Mouse (Mus musculus): ENCODE data around the gene Crtam. TPM values are rescaled to one million over a fixed set of nuclear protein-coding genes. Genes with fewer than 3 reads are reported as not detected.

Crtam gene
- polyA plus RNA-seq, 1 experiment = not detected

DNA sequence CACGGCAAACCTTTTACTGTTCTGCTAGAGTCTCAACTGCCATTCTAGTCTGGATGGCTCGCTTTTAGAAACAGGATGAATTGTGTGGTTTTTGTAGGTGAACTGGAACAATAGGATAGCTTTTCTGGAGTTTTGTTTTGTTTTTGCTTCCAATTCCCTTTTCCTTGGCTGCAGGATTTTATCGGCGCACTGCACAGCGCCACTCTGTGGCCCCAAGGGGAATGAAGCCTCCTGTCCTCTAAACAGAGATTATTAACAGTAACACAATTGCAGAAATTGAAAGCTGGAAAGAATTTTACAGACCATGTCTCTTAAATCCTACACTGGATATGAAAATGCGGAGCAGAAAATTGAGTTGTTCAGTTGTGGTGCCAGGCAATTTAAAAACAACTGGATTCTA, 21.9 kb downstream of the Crtam start:
- TF ChIP-seq POLR2A (IDR thresholded peaks at IDR 0.05; ENCODE audit: low read depth, low read length) (no peak), CTCF (IDR thresholded peaks at IDR 0.05; ENCODE audit: borderline replicate concordance, insufficient read depth, low read length) (peak; percentile 31; the same call in 1 of the 2 replicates)
- Histone ChIP-seq H3K4me1 (ENCODE audit: control insufficient read depth, insufficient read depth, low read length) (no peaks in the 10 kb centered on the region), H3K27ac (ENCODE audit: insufficient read depth, low read length) (no peak overlapping the region), H3K4me3 (ENCODE audit: insufficient read depth, low read length) (no peak overlapping the region)

DNA sequence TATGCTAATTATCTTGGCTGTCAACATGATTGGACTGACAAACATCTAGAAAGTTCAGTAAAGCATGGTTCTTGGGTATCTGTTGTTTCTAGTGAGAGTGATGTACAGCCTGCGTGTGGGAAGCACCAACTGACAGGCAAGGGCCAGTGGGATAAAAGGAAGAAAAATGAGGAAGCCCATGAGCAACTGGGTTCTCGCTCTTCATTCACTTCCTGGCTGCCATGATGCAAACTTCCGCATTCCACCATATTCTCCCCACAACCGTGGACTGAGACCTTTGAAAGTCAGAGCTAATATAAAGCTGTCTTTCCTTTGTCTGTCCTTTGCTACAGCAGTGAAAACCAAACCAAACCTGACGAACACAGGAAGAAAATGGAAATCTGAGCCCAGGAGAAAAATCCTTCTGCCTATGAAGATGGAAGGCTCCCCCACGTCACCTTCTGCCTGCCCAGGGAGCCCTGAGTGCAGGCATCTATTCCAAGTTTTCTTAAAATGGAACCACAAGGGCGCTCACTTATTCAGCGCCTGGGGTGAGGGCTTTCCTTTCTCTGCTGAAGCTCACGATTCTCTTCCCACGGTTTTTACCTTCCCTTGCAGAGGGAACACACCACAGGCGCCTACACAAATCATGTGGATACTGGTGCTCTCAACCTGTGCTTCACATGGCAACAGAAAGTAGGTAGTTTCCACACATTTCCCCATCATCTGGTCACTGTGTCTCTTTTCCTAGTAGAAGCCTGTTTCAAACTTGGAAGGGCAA, 30.2 kb downstream of the Crtam start:
- no peaks in the 10 kb centered on the region for H3K4me1 ChIP-seq (ENCODE audit: control insufficient read depth, insufficient read depth, low read length)
- no peak overlapping the region for H3K27ac ChIP-seq (ENCODE audit: insufficient read depth, low read length)
- TF ChIP-seq POLR2A (IDR thresholded peaks at IDR 0.05; ENCODE audit: low read depth, low read length) (no peak), CTCF (IDR thresholded peaks at IDR 0.05; ENCODE audit: borderline replicate concordance, insufficient read depth, low read length) (no peak)
- H3K4me3 ChIP-seq (ENCODE audit: insufficient read depth, low read length) = no peak overlapping the region

DNA sequence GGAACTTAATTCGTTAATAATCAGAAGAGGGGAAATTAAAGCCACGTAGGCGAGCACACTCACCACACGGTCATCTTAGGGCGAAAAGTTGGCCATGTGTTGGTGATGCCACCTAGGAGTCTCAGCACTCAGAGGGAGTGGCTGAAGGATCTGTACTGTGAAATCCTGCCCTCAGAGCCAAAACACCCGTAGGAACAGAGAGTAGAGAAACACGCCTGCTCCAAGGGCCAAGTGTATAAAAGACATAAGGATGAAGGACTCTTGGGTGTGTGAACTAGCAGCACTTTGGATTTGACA, 40.1 kb downstream of the Crtam start:
- Histone ChIP-seq H3K4me1 (ENCODE audit: control insufficient read depth, insufficient read depth, low read length) (0 out of 2 replicates have a peak, but pooled peaks cover 2% of the 10 kb centered on the region), H3K27ac (ENCODE audit: insufficient read depth, low read length) (no peak overlapping the region), H3K4me3 (ENCODE audit: insufficient read depth, low read length) (no peak overlapping the region; the same call in 1 of the 2 replicates)
- TF ChIP-seq POLR2A (IDR thresholded peaks at IDR 0.05; ENCODE audit: low read depth, low read length) = no peak
- TF ChIP-seq CTCF (IDR thresholded peaks at IDR 0.05; ENCODE audit: borderline replicate concordance, insufficient read depth, low read length) = no peak

DNA sequence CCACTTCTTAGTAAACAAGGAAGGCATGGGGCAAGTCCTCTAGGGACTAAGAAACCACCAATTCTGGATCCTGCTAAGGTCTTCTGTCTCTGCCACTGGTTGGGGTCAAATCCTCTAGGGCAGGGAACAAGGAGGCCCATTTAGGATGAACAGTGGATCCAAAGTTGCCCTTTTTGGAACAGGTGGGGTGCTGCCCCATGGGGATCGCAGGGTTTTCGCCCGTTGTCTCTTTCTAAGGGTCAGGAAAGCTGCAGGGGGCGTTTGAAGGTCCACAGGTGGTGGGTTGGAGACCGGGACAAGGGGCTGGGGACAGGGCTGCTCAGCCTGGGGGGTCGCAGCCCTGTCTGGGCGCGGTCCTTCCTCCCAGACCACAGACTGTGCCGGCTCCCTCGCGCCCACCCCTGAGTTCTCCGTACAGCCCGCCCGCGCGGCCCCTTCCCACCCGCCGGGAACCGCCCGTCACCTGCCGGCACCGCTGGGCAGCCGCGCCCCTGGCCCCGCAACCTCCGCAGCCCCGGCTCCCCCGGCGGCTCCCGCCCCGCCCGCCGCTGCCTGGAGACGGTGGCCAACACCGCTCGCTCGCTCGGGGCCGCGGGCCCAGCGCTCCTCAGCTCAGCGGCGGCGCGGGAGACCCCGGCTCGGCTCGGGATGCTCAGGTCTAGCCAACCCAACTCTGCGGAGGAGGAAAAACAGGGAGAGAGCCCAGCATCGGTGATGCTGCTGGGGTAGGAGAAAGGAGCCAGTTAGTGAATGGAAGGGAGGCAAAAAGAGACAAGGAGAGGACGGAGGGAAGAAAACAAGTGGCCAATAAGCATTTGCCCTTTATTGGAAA, 40.6 kb downstream of the Crtam start, which contains the start of gene Jhy:
TSS of gene Jhy (minus strand) at position 533 of the 832 bp plus-strand sequence.
- H3K4me3 ChIP-seq (ENCODE audit: insufficient read depth, low read length) = peak within 1 kb of the TSS; percentile 24
- H3K27ac ChIP-seq (ENCODE audit: insufficient read depth, low read length) = no peak within 1 kb of the TSS
- H3K4me1 ChIP-seq (ENCODE audit: control insufficient read depth, insufficient read depth, low read length) = 0 out of 2 replicates have a peak, but pooled peaks cover 2% of the 10 kb centered on the region
- TF ChIP-seq CTCF (IDR thresholded peaks at IDR 0.05; ENCODE audit: borderline replicate concordance, insufficient read depth, low read length) = no peak
- no peak for TF ChIP-seq POLR2A (IDR thresholded peaks at IDR 0.05; ENCODE audit: low read depth, low read length)

DNA sequence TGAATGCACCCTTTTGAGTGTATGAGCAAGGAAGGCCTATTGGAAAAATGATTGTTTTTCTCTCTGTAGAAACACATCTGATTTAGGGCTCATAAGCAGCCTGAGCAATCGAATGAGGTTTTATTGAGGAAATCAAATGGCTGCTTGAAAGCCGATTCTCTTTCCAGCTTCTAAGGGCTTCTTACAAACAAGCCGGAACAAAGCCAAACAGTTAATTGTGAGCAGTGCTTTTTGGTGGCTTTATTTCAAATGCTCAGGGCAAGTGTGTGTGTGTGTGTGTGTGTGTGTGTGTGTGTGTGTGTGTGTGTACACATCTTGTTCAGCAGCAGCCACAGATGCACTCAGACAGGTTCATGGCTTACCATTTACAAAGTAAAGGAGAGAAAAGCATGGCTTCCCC, 43.0 kb downstream of the Crtam start:
- no peak overlapping the region for H3K27ac ChIP-seq (ENCODE audit: insufficient read depth, low read length)
- H3K4me1 ChIP-seq (ENCODE audit: control insufficient read depth, insufficient read depth, low read length) = 0 out of 2 replicates have a peak, but pooled peaks cover 2% of the 10 kb centered on the region
- no peak overlapping the region for H3K4me3 ChIP-seq (ENCODE audit: insufficient read depth, low read length)
- no peak for TF ChIP-seq CTCF (IDR thresholded peaks at IDR 0.05; ENCODE audit: borderline replicate concordance, insufficient read depth, low read length)
- no peak for TF ChIP-seq POLR2A (IDR thresholded peaks at IDR 0.05; ENCODE audit: low read depth, low read length)

DNA sequence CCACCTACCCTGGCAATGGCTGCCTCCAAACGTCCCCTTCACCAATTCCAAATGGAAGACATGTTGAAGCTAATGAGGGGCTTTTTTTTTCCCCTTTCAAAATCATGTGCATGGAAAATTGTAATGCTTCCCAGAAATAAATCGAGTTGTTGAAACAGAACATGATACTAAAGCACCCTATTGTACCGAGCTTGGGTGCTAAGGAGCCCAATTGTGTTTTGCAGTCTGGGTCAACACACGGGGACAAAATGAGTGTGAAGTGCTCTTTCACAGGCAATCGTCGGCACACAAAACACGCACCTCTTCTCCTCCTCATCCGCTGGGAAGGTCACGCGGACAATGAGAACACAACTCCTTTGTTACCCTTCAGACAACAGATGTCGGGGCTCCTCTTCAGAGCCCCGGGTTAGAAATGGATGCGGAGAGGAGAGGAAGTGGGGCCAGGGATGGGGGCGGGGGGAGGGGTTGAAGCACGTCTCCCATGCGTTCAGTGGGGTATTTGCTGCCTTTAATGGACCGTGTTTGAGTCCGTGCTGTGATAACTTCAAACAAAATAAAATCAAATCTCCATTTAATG, 55.3 kb downstream of the Crtam start:
- no peak overlapping the region for H3K4me3 ChIP-seq (ENCODE audit: insufficient read depth, low read length)
- H3K27ac ChIP-seq (ENCODE audit: insufficient read depth, low read length) = no peak overlapping the region
- no peaks in the 10 kb centered on the region for H3K4me1 ChIP-seq (ENCODE audit: control insufficient read depth, insufficient read depth, low read length)
- TF ChIP-seq CTCF (IDR thresholded peaks at IDR 0.05; ENCODE audit: borderline replicate concordance, insufficient read depth, low read length) = no peak
- TF ChIP-seq POLR2A (IDR thresholded peaks at IDR 0.05; ENCODE audit: low read depth, low read length) = no peak

DNA sequence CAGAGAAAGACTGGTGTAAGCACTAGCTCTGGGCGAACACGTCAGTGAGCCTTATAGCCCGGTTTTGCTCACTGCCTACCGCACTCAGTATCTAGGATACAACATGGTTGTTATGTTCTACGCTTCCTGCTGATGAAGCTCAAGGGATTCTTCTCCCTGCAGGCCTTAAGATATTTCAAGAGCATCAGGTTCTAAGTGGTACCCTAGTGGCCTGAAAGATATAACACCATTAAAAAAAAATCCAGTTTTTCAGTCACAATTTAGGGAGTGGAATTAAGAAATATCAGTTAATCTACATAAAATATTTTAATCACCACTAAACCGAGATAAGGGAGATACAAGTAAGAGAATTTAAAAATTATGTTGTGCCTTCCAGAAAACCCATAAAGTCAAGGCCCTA, 56.0 kb downstream of the Crtam start:
- no peaks in the 10 kb centered on the region for H3K4me1 ChIP-seq (ENCODE audit: control insufficient read depth, insufficient read depth, low read length)
- no peak overlapping the region for H3K4me3 ChIP-seq (ENCODE audit: insufficient read depth, low read length)
- TF ChIP-seq CTCF (IDR thresholded peaks at IDR 0.05; ENCODE audit: borderline replicate concordance, insufficient read depth, low read length) = no peak
- no peak for TF ChIP-seq POLR2A (IDR thresholded peaks at IDR 0.05; ENCODE audit: low read depth, low read length)
- H3K27ac ChIP-seq (ENCODE audit: insufficient read depth, low read length) = no peak overlapping the region

DNA sequence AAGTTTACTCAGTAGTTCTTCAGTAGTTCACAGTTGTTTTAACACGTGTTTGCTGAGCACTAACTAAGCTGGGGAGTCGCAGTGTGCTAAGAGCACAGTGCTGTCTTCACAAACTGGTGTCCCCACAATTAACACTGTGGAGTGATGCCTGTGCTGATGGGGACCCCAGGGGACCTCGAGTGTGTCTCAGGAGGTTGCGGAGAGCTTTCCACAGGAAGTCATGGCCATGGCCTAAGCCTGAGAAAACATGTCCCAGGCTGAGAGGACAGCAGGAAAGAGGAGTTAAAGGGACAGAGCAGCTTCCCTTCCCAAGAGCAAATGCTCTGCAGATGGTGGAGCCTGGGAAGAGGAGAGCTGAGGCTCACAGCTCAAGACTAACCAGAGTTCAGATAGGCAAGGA, 57.3 kb downstream of the Crtam start:
- no peaks in the 10 kb centered on the region for H3K4me1 ChIP-seq (ENCODE audit: control insufficient read depth, insufficient read depth, low read length)
- no peak overlapping the region for H3K4me3 ChIP-seq (ENCODE audit: insufficient read depth, low read length)
- H3K27ac ChIP-seq (ENCODE audit: insufficient read depth, low read length) = no peak overlapping the region
- TF ChIP-seq CTCF (IDR thresholded peaks at IDR 0.05; ENCODE audit: borderline replicate concordance, insufficient read depth, low read length) (no peak), POLR2A (IDR thresholded peaks at IDR 0.05; ENCODE audit: low read depth, low read length) (no peak)

DNA sequence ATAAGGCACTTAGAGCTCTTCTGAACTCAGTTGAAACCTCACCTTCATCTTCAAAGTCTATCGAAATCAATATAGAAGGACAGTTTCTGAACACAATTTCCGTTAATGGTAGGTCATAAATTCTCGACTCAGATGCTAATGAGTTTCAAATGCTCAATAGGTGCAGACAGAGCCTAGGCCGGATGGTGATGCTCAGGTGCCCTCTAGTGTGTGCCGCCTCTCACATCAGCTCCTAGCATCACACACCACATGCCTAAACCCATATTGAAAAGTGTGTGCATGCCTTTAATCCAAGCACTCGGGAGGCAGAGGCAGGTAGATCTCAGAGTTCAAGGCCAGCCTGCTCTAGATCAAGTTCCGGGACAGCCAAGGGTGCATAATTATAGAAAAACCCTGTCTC, 67.0 kb downstream of the Crtam start:
- no peak overlapping the region for H3K4me3 ChIP-seq (ENCODE audit: insufficient read depth, low read length)
- H3K27ac ChIP-seq (ENCODE audit: insufficient read depth, low read length) = no peak overlapping the region
- TF ChIP-seq POLR2A (IDR thresholded peaks at IDR 0.05; ENCODE audit: low read depth, low read length) = no peak
- TF ChIP-seq CTCF (IDR thresholded peaks at IDR 0.05; ENCODE audit: borderline replicate concordance, insufficient read depth, low read length) = peak; percentile 87
- H3K4me1 ChIP-seq (ENCODE audit: control insufficient read depth, insufficient read depth, low read length) = no peaks in the 10 kb centered on the region

Measured in embryonic fibroblast, embryonic 13.5 days (primary cell).